Mouse (Mus musculus) CH12.LX (cell line): ENCODE results near the gene Rbm47. TPM values are rescaled to one million over a fixed set of nuclear protein-coding genes. Genes with fewer than 3 reads are reported as not detected.

Source experiments
- DNase-seq: peaks from one replicate; pipeline ENCODE4 v3.0.0-alpha.2; 2013; ENCODE audit errors: extremely low read depth
- H3K27ac ChIP-seq: 2 replicates; pipeline ENCODE4 v1.5.1; 2012; ENCODE audit warnings: low read depth, mild to moderate bottlenecking, control low read depth, moderate library complexity; ENCODE audit not compliant: insufficient read depth
- H3K27me3 ChIP-seq: replicated peaks from 2 replicates; pipeline ENCODE3; 2012; ENCODE audit warnings: inconsistent platforms
- H3K36me3 ChIP-seq, 2 experiments: replicated peaks in 1 of 2; 2 replicates each; pipeline versions ENCODE3 to v1.6.1; 2012; ENCODE audit warnings: inconsistent platforms in 1 of 2, low read length in 1 of 2, mild to moderate bottlenecking in 1 of 2, mixed read lengths in 1 of 2, moderate library complexity in 1 of 2; ENCODE audit not compliant: control insufficient read depth in 1 of 2, insufficient read depth in 1 of 2
- H3K4me1 ChIP-seq, 2 experiments: 2 replicates each; pipeline ENCODE4 v1.6.1; 2012; ENCODE audit warnings: inconsistent platforms in 1 of 2, moderate library complexity in 1 of 2; ENCODE audit not compliant: insufficient read depth in 2 of 2, control insufficient read depth in 1 of 2
- H3K4me2 ChIP-seq: 2 replicates; pipeline ENCODE4 v1.6.1; 2012; ENCODE audit warnings: low read depth, mild to moderate bottlenecking, control low read depth; ENCODE audit not compliant: poor library complexity, insufficient read depth, severe bottlenecking
- H3K4me3 ChIP-seq, 3 experiments: fragments of 150-350 bp in 1 of 3; sonication (generic) in 1 of 3; replicated peaks in 1 of 3; 2 replicates each; pipeline versions ENCODE3 to v1.5.1; 2011 to 2012; ENCODE audit warnings: low read depth in 2 of 3, low read length in 2 of 3, mild to moderate bottlenecking in 2 of 3, moderate library complexity in 2 of 3, control low read depth in 1 of 3, improper control_type of control experiment in 1 of 3, inconsistent platforms in 1 of 3, mixed read lengths in 1 of 3; ENCODE audit not compliant: poor library complexity in 1 of 3
- H3K79me2 ChIP-seq: replicated peaks from 2 replicates; pipeline ENCODE4 v1.6.1; 2012; ENCODE audit warnings: mild to moderate bottlenecking, moderate library complexity; ENCODE audit not compliant: control insufficient read depth, poor library complexity, insufficient read depth, severe bottlenecking; ENCODE audit errors: extremely low read depth
- H3K9ac ChIP-seq: 2 replicates; pipeline ENCODE4 v1.6.1; 2012; ENCODE audit warnings: low read depth, mild to moderate bottlenecking, control low read depth, moderate library complexity; ENCODE audit not compliant: insufficient read depth
- H3K9me3 ChIP-seq: replicated peaks from 2 replicates; pipeline ENCODE3; 2012; ENCODE audit warnings: low read length, inconsistent platforms, mixed read lengths
- BHLHE40 ChIP-seq: IDR thresholded peaks from 2 replicates; pipeline ENCODE4 v1.6.1; 2011; ENCODE audit warnings: mild to moderate bottlenecking, low read depth, low read length, improper control_type of control experiment
- CHD2 ChIP-seq: IDR thresholded peaks from 2 replicates; pipeline ENCODE4 v1.6.1; 2011; ENCODE audit warnings: low read length, improper control_type of control experiment
- CTCF ChIP-seq, 2 experiments: IDR thresholded peaks in 1 of 2; conservative IDR thresholded peaks in 1 of 2; 2 replicates each; pipeline ENCODE4 v1.5.1; 2011 to 2012; ENCODE audit warnings: low read depth in 2 of 2, low read length in 2 of 2, improper control_type of control experiment in 1 of 2, inconsistent platforms in 1 of 2, mild to moderate bottlenecking in 1 of 2, moderate library complexity in 1 of 2
- ELF1 ChIP-seq: IDR thresholded peaks from 2 replicates; pipeline ENCODE4 v1.6.1; 2014; ENCODE audit warnings: low read depth, mild to moderate bottlenecking, inconsistent platforms, low read length, improper control_type of control experiment
- EP300 ChIP-seq: IDR thresholded peaks from 2 replicates; pipeline ENCODE4 v1.6.1; 2011; ENCODE audit warnings: low read length, improper control_type of control experiment
- ETS1 ChIP-seq: conservative IDR thresholded peaks from 2 replicates; pipeline ENCODE4 v1.6.1; 2012; ENCODE audit warnings: low read depth, mild to moderate bottlenecking, inconsistent platforms, low read length, improper control_type of control experiment, moderate library complexity
- IRF4 ChIP-seq: IDR thresholded peaks from 2 replicates; pipeline ENCODE4 v1.6.1; 2014; ENCODE audit warnings: low read depth, mild to moderate bottlenecking, inconsistent platforms, low read length, improper control_type of control experiment
- JUN ChIP-seq: IDR thresholded peaks from 2 replicates; pipeline ENCODE4 v1.6.1; 2011; ENCODE audit warnings: low read depth, mild to moderate bottlenecking, low read length, improper control_type of control experiment, moderate library complexity; ENCODE audit not compliant: insufficient read depth
- MAZ ChIP-seq: IDR thresholded peaks from 2 replicates; pipeline ENCODE4 v1.6.1; 2012; ENCODE audit warnings: low read depth, mild to moderate bottlenecking, inconsistent platforms, low read length, improper control_type of control experiment, moderate library complexity
- MXI1 ChIP-seq: IDR thresholded peaks from 2 replicates; pipeline ENCODE4 v1.6.1; 2011; ENCODE audit warnings: mild to moderate bottlenecking, low read depth, low read length, improper control_type of control experiment
- NELFE ChIP-seq: IDR thresholded peaks from 2 replicates; pipeline ENCODE4 v1.6.1; 2011; ENCODE audit warnings: low read depth, low read length, improper control_type of control experiment
- NRF1 ChIP-seq: IDR thresholded peaks from 2 replicates; pipeline ENCODE4 v1.6.1; 2014; ENCODE audit warnings: low read depth, mild to moderate bottlenecking, inconsistent platforms, low read length, improper control_type of control experiment, moderate library complexity
- POLR2A ChIP-seq: IDR thresholded peaks from 2 replicates; pipeline ENCODE4 v1.6.1; 2011; ENCODE audit warnings: low read depth, mild to moderate bottlenecking, improper control_type of control experiment, low read length
- POLR2AphosphoS2 ChIP-seq: IDR thresholded peaks from 2 replicates; pipeline ENCODE4 v1.6.1; 2011; ENCODE audit warnings: low read depth, low read length, improper control_type of control experiment
- RAD21 ChIP-seq: IDR thresholded peaks from 2 replicates; pipeline ENCODE4 v1.6.1; 2011; ENCODE audit warnings: low read depth, mild to moderate bottlenecking, low read length, improper control_type of control experiment, moderate library complexity
- SIN3A ChIP-seq: IDR thresholded peaks from 2 replicates; pipeline ENCODE4 v1.6.1; 2012; ENCODE audit warnings: low read length, improper control_type of control experiment, inconsistent platforms
- SMC3 ChIP-seq: IDR thresholded peaks from 2 replicates; pipeline ENCODE4 v1.6.1; 2011; ENCODE audit warnings: low read depth, low read length, improper control_type of control experiment
- UBTF ChIP-seq: IDR thresholded peaks from 2 replicates; pipeline ENCODE4 v1.6.1; 2012; ENCODE audit warnings: low read depth, mild to moderate bottlenecking, inconsistent platforms, low read length, improper control_type of control experiment, moderate library complexity
- USF1 ChIP-seq: IDR thresholded peaks from 2 replicates; pipeline ENCODE4 v1.6.1; 2014; ENCODE audit warnings: low read depth, mild to moderate bottlenecking, inconsistent platforms, low read length, improper control_type of control experiment
- USF2 ChIP-seq: conservative IDR thresholded peaks from 2 replicates; pipeline ENCODE4 v1.6.1; 2011; ENCODE audit warnings: low read depth, low read length, improper control_type of control experiment
- ZKSCAN1 ChIP-seq: IDR thresholded peaks from 2 replicates; pipeline ENCODE4 v1.6.1; 2012; ENCODE audit warnings: low read depth, inconsistent platforms, low read length, improper control_type of control experiment, borderline replicate concordance
- ZNF384 ChIP-seq: IDR thresholded peaks from 2 replicates; pipeline ENCODE4 v1.6.1; 2012; ENCODE audit warnings: low read depth, low read length, improper control_type of control experiment, inconsistent platforms
- dilution Hi-C: fragments of 300-500 bp; cut with MboI; formaldehyde crosslinking; loops from 2 replicates; pipeline ENCODE4 v1.14.3; 2020; ENCODE audit warnings: low sequenced_read_pairs; ENCODE audit not compliant: extremely low pct_unique_long_range_greater_than_20kb, extremely low pct_ligation_motif_present
- in situ Hi-C: fragments of 300-500 bp; cut with MboI; formaldehyde crosslinking; loops from 3 replicates; pipeline ENCODE4 v1.14.3; 2019; ENCODE audit warnings: low sequenced_read_pairs, low pct_ligation_motif_present, low pct_unique_long_range_greater_than_20kb, mixed read lengths
- polyA plus RNA-seq: library from polyadenylated mRNA; unstranded; fragments of >175 nt; gene quantifications from 2 replicates; pipeline ENCODE4 v1.2.1, GENCODE M21; 2012; ENCODE audit warnings: low read depth; ENCODE audit not compliant: insufficient read length
- total RNA-seq, 2 experiments: library from RNA; depleted of rRNA; stranded (reverse); fragments of 300-350 nt in 1 of 2; fragments of >200 nt in 1 of 2; gene quantifications; 2 replicates each; pipeline ENCODE4 v1.2.3; 2012 to 2014

Gene Rbm47
- total and polyA plus RNA-seq, 3 experiments, result 0.08 to 9.2 (median 1.1) TPM

GRCm38 (mm10) chr5:66101577-66101976 lies 71.3 kb downstream of the Rbm47 start:
- Histone ChIP-seq H3K27ac (no peak overlapping the region), H3K4me3 (no peak overlapping the region), H3K9ac (no peak overlapping the region), H3K79me2 (peaks cover 9% of the 10 kb centered on the region), H3K4me1 (peaks cover 17 to 20% of the 10 kb centered on the region in 2 experiments), H3K36me3 (peaks cover 0 to 6% of the 10 kb centered on the region in 2 experiments), H3K9me3 (no peaks in the 10 kb centered on the region), H3K4me2 (no peak overlapping the region), H3K27me3 (no peaks in the 10 kb centered on the region)
- dilution Hi-C loops, result no loop called here
- no peak for DNase-seq
- in situ Hi-C loops, result no loop called here
- TF ChIP-seq ELF1 (peak; percentile 33; the same call in 1 of the 2 replicates), UBTF (no peak), ETS1 (no peak), BHLHE40 (0 out of 2 replicates have a peak, but pooled peaks have one; percentile 38), ZNF384 (no peak), MAZ (no peak), CTCF (conservative IDR thresholded peaks at IDR 0.05 in 1 of 2, IDR thresholded peaks at IDR 0.05 in 1 of 2; ENCODE audit: low read depth in 2 of 2, low read length in 2 of 2) (peak in 1 of 2 experiments; percentile 71; a peak in 2 of 4 replicates), MXI1 (no peak), RAD21 (peak; percentile 60), IRF4 (0 out of 2 replicates have a peak, but pooled peaks have one; percentile 14), SMC3 (peak; percentile 89)

GRCm38 (mm10) chr5:66100322-66100721 lies 72.6 kb downstream of the Rbm47 start:
- no peak overlapping the region for H3K4me2 ChIP-seq
- dilution Hi-C loops (no loop called here), in situ Hi-C loops (no loop called here)
- DNase-seq, result no peak
- H3K4me3 ChIP-seq, result no peak overlapping the region
- H3K9me3 ChIP-seq, result no peaks in the 10 kb centered on the region
- H3K79me2 ChIP-seq, result peaks cover 9% of the 10 kb centered on the region
- H3K4me1 ChIP-seq, result peaks cover 17 to 18% of the 10 kb centered on the region in 2 experiments
- no peaks in the 10 kb centered on the region for H3K27me3 ChIP-seq
- no peak overlapping the region for H3K9ac ChIP-seq
- H3K36me3 ChIP-seq, result peaks cover 0 to 7% of the 10 kb centered on the region in 2 experiments
- TF ChIP-seq SIN3A (no peak), JUN (no peak), POLR2AphosphoS2 (no peak), NRF1 (no peak), CTCF (conservative IDR thresholded peaks at IDR 0.05 in 1 of 2, IDR thresholded peaks at IDR 0.05 in 1 of 2; ENCODE audit: low read depth in 2 of 2, low read length in 2 of 2) (no peak), ZKSCAN1 (no peak), USF1 (no peak), POLR2A (no peak), EP300 (no peak), USF2 (no peak), RAD21 (no peak), NELFE (no peak), SMC3 (no peak), ELF1 (no peak), CHD2 (no peak)
- H3K27ac ChIP-seq, result no peak overlapping the region
